ENCODE assay signal across 11 mouse cellular contexts in the genomic region with DNA sequence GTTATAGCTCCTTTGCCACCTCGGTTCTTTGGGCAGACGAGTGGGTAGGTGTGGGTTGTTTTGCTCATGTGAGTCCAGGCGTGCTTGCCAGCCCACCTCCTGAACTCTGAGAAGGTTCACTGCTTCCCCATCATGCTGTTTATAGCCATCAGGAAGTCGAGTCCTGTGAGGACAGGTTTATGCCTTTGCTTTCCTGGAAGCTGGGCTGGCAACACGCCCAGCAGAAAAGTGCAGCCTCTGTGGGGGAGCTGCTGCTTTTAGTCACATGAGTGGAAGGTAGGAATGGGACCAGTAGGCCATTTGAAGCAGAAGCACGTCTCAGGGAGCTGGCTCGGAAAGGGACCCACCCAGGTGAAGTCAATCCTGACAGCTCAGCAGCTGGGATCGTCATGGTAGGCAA. TPM values are rescaled to one million over a fixed set of nuclear protein-coding genes. Genes with fewer than 3 reads are reported as not detected.
DNase-seq lines count a peak whose midpoint lies in the region; ATAC-seq and TF ChIP-seq lines count a peak whose summit lies in the region.
"Had no signal": no experiment of that assay in that cellular context is flagged by ENCODE, and none has a peak within 500 bp of the region (broad histone marks: within the 10 kb centered on the region; RNA-seq: fewer than 3 reads in every experiment).

No protein-coding gene starts in this region.

- peaks cover 16% of the 10 kb centered on the region for H3K4me1 ChIP-seq in lung, embryonic 16.5 days (replicated peaks; ENCODE audit: control insufficient read depth, insufficient read depth, low read length)
- H3K4me1 ChIP-seq in lung, adult 2 months (ENCODE audit: control insufficient read depth, insufficient read depth, low read length) = peaks cover 10% of the 10 kb centered on the region
- H3K4me1 ChIP-seq in forebrain, embryonic 15.5 days = peaks cover 14% of the 10 kb centered on the region; the same call in 1 of the 2 replicates

- peak; percentile 37 to 54 for DNase-seq in adrenal gland, adult (ENCODE audit: inconsistent age in 2 of 2, low spot score in 1 of 2)
- DNase-seq in adrenal gland, postnatal 25 days = no peak
- DNase-seq in lung, adult 2 months = no peak
- DNase-seq in kidney, adult 9 months = peak; percentile 97
- DNase-seq in skeletal muscle tissue, adult 2 months (ENCODE audit: low read depth, low spot score) = peak; percentile 78
- DNase-seq: embryo, embryonic 11 days; right cerebral cortex, postnatal 25 days had no signal

- H3K9me3 ChIP-seq in lung, embryonic 16.5 days (ENCODE audit: control insufficient read depth, low read length) = no peaks in the 10 kb centered on the region
- H3K9me3 ChIP-seq in forebrain, embryonic 15.5 days = no peaks in the 10 kb centered on the region
- H3K9me3 ChIP-seq: midbrain, embryonic 15.5 days had no signal

- 0 out of 2 replicates have a peak, but pooled peaks have one; percentile 15 for ATAC-seq in lung, embryonic 16.5 days (ENCODE audit: low read depth)
- ATAC-seq in forebrain, embryonic 15.5 days (replicated peaks) = no peak
- ATAC-seq in inflammation-experienced regulatory T-cells, adult 6 months = no peak
- ATAC-seq: midbrain, embryonic 15.5 days had no signal

- TF ChIP-seq CTCF in lung, adult 2 months (IDR thresholded peaks at IDR 0.05; ENCODE audit: insufficient read depth, low read length) = no peak

- 53% methylated on average over 8 of the region's 8 CpGs for WGBS in lung, embryonic 16.5 days
- 34% methylated on average over 8 of the region's 8 CpGs for whole genome bisulfite sequencing in lung, adult 2 months
- 77% methylated on average over 8 of the region's 8 CpGs for WGBS in forebrain, embryonic 15.5 days

- H3K27ac ChIP-seq in lung, embryonic 16.5 days (ENCODE audit: low read length) = no peak overlapping the region
- no peak overlapping the region for H3K27ac ChIP-seq in forebrain, embryonic 15.5 days (replicated peaks)
- H3K27ac ChIP-seq: midbrain, embryonic 15.5 days had no signal

- TF ChIP-seq POLR2A in lung, adult 2 months (IDR thresholded peaks at IDR 0.05; ENCODE audit: borderline replicate concordance, extremely low read depth, low read depth, low read length) = no peak

- H3K9ac ChIP-seq in lung, embryonic 16.5 days (ENCODE audit: low read length) = no peak overlapping the region
- no peak overlapping the region for H3K9ac ChIP-seq in forebrain, embryonic 15.5 days (replicated peaks)
- H3K9ac ChIP-seq: midbrain, embryonic 15.5 days had no signal

- H3K4me2 ChIP-seq in lung, embryonic 16.5 days (ENCODE audit: low read depth, low read length) = no peak overlapping the region
- no peak overlapping the region for H3K4me2 ChIP-seq in forebrain, embryonic 15.5 days (replicated peaks)
- H3K4me2 ChIP-seq: midbrain, embryonic 15.5 days had no signal

- H3K27me3 ChIP-seq in lung, embryonic 16.5 days (ENCODE audit: control insufficient read depth, insufficient read depth, low read depth, low read length) = no peaks in the 10 kb centered on the region
- no peaks in the 10 kb centered on the region for H3K27me3 ChIP-seq in forebrain, embryonic 15.5 days
- H3K27me3 ChIP-seq: midbrain, embryonic 15.5 days had no signal

- H3K4me3 ChIP-seq in lung, embryonic 16.5 days (ENCODE audit: low read length) = no peak overlapping the region
- no peak overlapping the region for H3K4me3 ChIP-seq in lung, adult 2 months (replicated peaks; ENCODE audit: extremely low read depth, low read depth, low read length)
- no peak overlapping the region for H3K4me3 ChIP-seq in forebrain, embryonic 15.5 days
- H3K4me3 ChIP-seq: midbrain, embryonic 15.5 days had no signal

- peaks cover 7% of the 10 kb centered on the region for H3K36me3 ChIP-seq in lung, embryonic 16.5 days (ENCODE audit: control insufficient read depth, insufficient read depth, low read length)
- no peaks in the 10 kb centered on the region for H3K36me3 ChIP-seq in forebrain, embryonic 15.5 days
- H3K36me3 ChIP-seq: midbrain, embryonic 15.5 days had no signal

RNA-seq across cellular contexts. Expression of a gene that starts 11.5 kb away (rescaled TPM):
- 140 and 171 TPM in 2 replicates for total RNA-seq in adrenal gland, postnatal 25 days (2021)
- polyA plus RNA-seq in lung, embryonic 16.5 days (2015; fragmentation: Nextera tagmentation; extraction: Ambion mirVana) = 4.4 and 5.1 TPM in 2 replicates
- polyA plus RNA-seq in lung, adult 2 months (2012; rRNA removed) = 33.8 and 35.0 TPM in 2 replicates
- polyA plus RNA-seq in forebrain, embryonic 15.5 days (2015; fragmentation: Nextera tagmentation; extraction: Ambion mirVana) = 9.7 and 16.5 TPM in 2 replicates
- 1 to 10 TPM; 2.2 to 5.1 (median 4.9) TPM for polyA plus RNA-seq in inflammation-experienced regulatory T-cells, adult 6 months (2017; shearing (Covaris generic))

Comparison
In these comparisons a context has a peak if more than half of its experiments do, and no peak if none do; other contexts are left out.
1. DNase-seq: peak in adrenal gland, adult (2 of 2), kidney, adult 9 months (single experiment) and skeletal muscle tissue, adult 2 months (single experiment); none in adrenal gland, postnatal 25 days (single experiment) and lung, adult 2 months (single experiment).